Mouse (Mus musculus) urinary bladder, postnatal 14 days (tissue): ENCODE results near the gene Ptprg.
A peak's percentile ranks its signal among the peaks of the same experiment; 100 is the strongest.

Source experiments
- DNase-seq: peaks from one replicate; pipeline ENCODE4 v3.0.0; 2021; ENCODE audit warnings: low spot score

The Ptprg gene

DNA sequence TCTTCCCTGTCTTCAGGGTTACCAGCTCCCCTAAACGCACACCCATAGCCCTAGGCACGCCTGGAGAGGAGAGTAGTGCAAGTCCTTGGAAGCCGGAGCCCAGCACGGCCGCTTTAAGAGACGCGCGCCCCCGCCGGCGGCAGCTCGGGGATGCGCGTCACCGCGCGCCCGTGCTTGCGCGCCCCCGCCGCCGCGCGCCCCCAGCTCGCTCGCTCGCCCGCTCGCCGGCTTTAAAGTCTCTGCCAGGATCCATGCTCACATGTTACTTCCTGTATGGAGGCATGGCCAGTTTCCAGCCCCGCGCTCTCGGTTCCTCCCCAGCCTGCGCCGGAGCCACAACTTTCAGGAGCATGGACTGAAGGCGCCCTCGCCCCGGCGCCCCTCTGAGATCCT is at the start of gene Ptprg:
TSS of gene Ptprg (plus strand) at position 260 of the 393 bp plus-strand sequence.
- DNase-seq: peak; percentile 83

- DNase-seq: no peak
Observed at GRCm38 (mm10) chr14:11503803-11504365, 49.4 kb upstream of the Ptprg start.

DNA sequence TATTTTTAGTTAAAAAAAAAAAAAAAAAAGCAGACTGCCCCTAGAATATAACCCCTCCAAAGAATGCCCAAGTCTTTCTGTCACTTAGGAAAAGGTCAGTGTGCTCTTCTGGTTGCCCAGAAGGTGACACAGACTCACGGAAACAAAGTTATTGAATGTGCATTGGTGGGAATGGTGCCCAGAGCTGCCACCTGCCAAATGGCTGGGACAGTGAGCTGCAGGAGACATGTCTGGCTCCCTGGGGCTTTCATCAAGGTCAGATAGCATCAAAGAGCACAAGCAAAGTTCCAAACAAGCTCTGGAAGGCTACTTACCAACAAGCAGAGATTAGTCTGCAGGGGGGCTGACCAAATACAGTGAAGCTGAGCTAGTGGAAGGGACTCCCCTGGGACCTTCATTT is 43.2 kb upstream of the Ptprg start:
- peak; percentile 29 for DNase-seq

GRCm38 (mm10) chr14:11519171-11519570 is 34.2 kb upstream of the Ptprg start:
- DNase-seq: no peak

- DNase-seq: no peak
Observed at GRCm38 (mm10) chr14:11523052-11523451, 30.3 kb upstream of the Ptprg start.

DNA sequence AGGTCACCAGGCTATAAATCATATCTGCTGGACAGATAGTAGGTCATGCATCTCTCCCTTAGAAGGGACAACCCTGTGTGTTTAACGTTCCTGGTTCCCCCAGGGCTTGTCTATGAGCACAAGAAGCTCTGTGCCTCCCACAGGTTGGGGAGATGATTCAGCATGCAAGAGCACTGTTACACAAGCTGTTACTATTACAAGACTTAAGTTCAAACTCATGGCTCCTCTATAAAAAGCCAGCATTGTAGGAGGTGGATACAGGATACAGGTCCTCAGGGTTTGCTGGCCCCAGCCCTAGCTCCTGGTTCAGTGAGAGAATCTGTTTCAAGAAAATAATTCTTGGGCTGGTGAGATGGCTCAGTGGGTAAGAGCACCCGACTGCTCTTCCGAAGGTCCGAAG is 23.7 kb upstream of the Ptprg start:
- DNase-seq: no peak

- DNase-seq: no peak
Observed at GRCm38 (mm10) chr14:11534456-11534855, 18.9 kb upstream of the Ptprg start.

GRCm38 (mm10) chr14:11536121-11536520 is 17.2 kb upstream of the Ptprg start:
- no peak for DNase-seq

DNA sequence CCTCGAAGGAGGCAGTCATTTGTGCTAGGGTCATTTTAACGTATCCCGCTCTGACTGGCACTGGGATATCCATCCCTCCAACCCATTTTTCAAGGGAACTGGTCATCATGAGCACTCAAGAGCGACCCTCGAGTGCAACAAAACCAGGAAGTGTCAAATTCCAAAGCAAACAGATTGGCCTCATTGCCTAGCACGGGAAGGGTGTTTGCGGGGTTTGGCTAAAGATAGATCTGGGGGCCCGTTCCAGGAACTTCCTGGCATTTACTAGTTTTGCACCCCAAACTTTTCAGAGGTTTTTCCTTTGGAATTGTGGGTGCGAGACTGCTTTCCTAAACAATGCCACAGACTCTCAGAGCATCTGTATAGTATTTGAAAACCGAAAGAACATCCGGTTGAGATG is 1.4 kb upstream of the Ptprg start:
- no peak for DNase-seq

DNA sequence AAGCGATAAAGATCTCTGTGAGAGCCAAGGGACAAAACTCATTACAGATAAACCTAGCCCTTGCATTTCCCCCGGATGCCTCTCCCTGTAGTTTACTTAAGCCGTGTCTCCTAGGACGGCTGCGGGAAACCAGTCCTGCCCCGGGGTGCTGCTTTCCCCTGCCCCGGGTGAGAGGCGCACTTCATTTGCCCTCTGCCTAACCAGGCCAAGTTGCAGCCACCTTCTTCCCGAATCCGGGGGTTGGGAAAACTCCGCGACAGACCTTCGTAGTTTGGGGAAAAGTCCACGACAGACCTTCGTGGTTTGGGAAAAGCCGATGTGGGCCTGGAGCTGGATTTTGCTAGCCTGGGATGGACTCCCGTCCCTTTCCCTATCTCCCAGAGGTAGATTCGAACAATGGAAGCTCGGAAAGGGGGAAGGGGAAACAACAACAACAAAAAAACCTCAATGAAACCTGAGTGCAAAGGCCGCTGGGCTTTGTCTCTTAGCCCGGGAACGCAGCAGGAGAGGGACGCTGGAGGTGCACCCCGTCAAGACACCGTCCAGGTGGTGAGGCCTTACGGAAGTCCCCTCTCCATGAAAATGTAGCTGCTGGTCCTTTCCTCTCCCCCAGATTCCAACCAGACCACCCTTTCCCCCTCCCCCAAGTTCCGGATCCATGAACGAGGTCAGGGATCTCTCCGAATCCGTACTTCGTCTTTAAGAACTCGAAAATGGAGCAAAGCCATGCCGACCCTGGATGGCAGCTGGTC is 635 bp upstream of the Ptprg start:
- DNase-seq: peak; percentile 26

GRCm38 (mm10) chr14:11553679-11554305 is 460 bp downstream of the Ptprg start:
- DNase-seq: no peak

GRCm38 (mm10) chr14:11554306-11555041 is 1.1 kb downstream of the Ptprg start:
- peak; percentile 56 for DNase-seq

GRCm38 (mm10) chr14:11555061-11555501 is 1.7 kb downstream of the Ptprg start:
- no peak for DNase-seq

- DNase-seq: peak; percentile 20
Observed at GRCm38 (mm10) chr14:11555521-11556355, 2.4 kb downstream of the Ptprg start.

DNA sequence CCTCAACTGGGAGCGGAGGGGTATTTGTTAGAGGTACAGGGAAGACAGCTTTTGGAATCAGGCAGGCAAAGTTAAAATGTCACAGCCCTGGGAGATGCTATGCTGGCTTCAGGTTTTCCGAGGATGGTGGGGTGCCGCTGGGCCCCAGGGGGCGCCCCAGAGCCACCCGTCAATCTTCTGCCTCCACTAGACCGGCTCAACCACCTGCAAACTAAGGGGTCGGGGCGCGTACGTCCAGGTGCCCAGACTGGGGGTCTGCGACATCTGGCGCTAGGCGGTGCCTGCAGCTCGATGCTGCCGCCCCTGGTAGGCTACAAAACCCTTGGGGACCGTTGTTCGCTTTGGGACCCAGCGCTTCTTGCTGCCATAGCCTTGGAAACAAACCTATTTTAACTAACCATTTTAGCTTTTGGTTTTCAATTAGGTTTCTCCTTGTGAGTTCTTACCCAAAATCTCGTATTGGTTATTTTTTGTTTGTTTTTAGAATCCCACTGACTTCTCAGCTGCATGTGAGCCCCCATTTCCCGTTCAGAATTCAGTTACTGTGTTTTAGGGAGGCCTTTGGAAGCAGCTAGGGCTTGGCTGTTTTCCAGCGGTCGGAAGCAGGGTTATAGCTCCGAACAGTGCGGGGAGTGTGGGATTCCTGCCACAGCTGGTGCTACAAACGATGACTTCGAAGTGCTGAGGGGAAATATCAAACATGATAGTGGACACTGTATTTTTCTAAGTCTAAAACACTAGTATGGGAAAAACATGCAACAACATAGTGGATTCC is 3.2 kb downstream of the Ptprg start:
- DNase-seq: peak; percentile 55

- DNase-seq: no peak
Observed at GRCm38 (mm10) chr14:11558496-11558895, 5.2 kb downstream of the Ptprg start.

GRCm38 (mm10) chr14:11560641-11561232 is 7.4 kb downstream of the Ptprg start:
- DNase-seq: no peak

DNA sequence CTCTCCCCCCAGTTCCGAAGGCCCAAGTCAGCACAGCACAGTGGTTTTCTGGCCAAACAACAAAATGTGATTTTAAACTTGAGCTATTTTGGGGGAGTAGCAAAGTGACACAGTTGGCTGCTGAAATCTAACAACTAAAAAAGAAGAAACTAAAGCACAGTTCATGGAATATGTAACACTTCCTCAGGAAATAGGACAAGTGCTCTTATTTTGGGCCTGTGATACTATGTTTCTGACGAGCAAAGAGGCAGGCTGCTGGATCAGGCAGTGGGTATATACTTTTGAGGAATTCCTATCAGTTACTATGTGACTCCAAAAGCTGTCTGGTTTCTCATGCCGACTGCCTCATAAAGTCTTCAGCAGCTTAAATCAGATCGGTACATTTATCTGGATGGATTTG is 8.1 kb downstream of the Ptprg start:
- no peak for DNase-seq

- DNase-seq: no peak
Observed at GRCm38 (mm10) chr14:11562870-11563269, 9.5 kb downstream of the Ptprg start.

- DNase-seq: no peak
Observed at GRCm38 (mm10) chr14:11563656-11564055, 10.3 kb downstream of the Ptprg start.

- DNase-seq: no peak
Observed at GRCm38 (mm10) chr14:11564456-11564855, 11.1 kb downstream of the Ptprg start.
